Mouse (Mus musculus): ENCODE data around the gene Rbfox3.
A peak's percentile ranks its signal among the peaks of the same experiment; 100 is the strongest.

The Rbfox3 gene

DNA sequence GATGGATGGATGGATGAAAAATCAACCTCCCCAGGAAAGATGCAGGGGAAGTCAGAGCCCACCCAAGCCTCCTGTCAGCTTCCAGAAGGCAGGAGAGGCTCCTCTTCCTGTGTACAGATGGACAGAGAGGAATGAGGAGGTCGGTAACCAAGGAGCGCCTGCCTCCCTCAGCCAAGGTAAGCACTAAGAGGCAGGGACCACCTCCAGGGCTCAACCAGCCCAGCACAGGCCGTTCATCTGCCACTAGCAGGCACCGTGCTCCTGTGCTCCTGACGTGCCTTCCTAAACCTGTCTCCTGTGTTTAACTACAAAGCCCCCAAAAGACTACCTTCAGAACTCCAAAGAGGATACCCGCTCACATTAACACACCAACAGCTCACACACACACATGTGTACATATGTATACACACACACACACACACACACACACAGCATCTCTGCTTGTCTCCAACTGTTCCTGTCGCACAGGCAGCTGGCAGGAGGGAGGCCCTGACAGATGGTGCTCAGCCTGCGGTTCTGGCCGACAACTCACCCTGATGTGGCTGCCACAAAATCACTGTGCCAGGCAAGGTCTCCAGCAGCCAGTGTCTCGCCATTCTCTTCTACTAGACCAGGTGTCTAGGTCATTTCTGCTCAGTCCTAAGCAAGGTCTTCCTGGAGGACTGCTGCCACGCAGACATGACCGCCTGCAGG lies 151.0 kb downstream of the Rbfox3 start:
- DNase-seq (ENCODE audit: low spot score in 2 of 2): no peak

DNA sequence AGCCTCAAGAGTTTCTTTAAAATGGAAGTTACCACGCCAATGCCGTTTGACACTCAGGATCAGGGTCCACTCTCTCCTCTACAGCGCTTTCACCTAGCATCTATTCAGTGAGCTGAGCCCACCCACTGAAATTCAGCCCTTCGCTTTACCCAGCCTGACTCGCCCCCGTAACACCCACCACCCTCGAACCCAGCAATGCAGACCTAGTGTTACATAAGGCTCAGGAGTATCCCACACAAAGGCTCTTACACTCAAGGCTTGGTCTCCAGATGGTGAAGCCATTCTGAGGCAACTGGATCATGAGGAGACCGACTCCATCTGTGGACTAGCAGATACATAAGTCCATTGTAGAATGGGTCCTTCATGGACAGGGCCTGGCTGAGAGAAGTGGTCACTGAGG lies 152.2 kb downstream of the Rbfox3 start:
- no peak for DNase-seq (ENCODE audit: low spot score in 2 of 2)

DNA sequence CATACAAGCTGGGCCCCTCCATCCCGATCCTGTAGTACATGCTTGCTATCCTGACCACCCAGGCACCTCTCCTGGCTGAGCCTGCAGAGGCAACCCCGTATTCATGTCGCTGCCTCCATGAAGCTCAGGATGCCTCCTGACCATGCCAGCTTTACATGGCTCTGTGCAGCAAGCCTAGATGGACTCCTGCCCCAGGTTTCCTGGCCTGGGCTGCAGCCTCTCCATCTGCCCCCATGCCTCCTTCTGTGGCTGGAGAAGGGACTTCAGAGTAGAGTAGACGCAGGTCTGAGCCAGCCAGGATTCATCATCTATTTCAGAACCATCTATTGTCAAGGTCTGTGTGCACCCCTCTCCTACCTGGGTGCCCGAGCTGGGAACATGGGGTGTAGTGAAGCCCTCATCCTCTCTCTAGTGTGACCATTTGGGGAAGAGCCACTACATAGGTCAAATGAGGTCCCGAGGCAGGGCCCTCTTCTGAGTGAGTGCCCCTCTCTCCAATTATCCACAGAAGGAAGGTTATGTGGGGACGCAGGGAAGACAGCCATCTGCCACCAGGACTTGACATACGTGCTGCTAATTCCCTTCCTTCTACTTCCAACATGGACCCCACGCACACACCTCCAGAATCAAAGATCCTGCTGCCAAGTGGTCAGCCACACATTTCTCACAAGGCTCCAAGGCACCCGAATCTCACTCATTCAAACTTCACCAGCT lies 153.0 kb downstream of the Rbfox3 start:
- no peak for DNase-seq (ENCODE audit: low spot score in 2 of 2)

DNA sequence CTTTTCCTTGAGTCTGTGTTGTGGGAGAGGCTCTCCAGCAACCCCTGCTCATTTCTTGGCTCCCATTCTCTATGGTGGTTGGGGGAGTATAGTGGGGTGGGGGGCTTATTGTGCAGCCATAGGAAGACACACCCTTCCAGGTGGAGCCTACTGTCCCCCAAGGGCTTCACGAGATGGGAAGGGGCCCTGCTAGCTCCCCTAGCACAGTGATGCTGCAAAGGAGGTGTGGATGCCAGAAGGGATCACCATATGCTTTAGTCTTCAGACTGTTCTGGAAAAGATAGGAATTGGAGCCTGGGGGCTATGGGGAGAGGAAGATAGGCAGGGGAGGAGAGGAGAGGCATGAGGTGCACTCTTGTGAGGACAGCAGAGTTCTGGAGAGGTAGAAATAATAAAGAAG lies 153.9 kb downstream of the Rbfox3 start:
- DNase-seq (ENCODE audit: low spot score in 2 of 2): no peak

DNA sequence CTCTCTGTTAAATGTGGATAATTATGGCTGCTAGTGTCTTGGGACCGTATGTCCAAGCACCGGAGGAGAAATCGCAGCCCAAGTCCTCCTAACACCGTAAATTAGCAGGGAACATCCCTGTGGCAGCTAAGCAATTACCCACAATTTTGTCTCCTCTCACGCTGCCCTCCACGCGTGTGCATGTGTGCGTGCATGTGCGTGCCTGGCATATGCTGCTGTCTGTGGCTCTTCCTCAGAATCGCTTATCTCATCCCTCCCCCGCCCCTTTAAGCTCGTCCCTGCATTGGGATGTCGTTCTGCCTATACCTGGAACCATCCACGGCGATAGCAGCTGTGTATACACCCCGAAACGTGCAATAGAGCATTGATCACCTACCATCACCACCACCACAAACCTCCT lies 156.4 kb downstream of the Rbfox3 start:
- DNase-seq (ENCODE audit: low spot score in 2 of 2): no peak

DNA sequence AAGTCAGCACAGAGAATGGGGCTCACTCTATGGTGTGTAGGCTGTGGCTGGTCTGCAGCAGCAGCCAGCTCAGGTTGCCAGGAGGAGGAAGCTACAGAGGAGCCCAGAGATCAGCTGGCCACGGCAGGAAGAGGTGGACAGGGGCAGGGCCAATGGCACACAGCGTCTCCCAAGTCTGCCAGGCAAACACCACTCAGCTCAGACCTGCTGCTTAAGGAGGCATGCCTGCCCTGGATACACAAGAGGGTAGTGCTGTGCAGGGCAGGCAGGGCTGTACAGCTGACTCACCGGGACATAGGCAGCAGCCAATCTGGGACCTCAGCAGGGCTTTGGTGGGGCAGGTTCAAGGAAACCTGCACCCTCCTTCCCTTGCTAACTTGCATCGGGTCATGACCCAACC lies 156.9 kb downstream of the Rbfox3 start:
- DNase-seq (ENCODE audit: low spot score in 2 of 2): no peak

DNA sequence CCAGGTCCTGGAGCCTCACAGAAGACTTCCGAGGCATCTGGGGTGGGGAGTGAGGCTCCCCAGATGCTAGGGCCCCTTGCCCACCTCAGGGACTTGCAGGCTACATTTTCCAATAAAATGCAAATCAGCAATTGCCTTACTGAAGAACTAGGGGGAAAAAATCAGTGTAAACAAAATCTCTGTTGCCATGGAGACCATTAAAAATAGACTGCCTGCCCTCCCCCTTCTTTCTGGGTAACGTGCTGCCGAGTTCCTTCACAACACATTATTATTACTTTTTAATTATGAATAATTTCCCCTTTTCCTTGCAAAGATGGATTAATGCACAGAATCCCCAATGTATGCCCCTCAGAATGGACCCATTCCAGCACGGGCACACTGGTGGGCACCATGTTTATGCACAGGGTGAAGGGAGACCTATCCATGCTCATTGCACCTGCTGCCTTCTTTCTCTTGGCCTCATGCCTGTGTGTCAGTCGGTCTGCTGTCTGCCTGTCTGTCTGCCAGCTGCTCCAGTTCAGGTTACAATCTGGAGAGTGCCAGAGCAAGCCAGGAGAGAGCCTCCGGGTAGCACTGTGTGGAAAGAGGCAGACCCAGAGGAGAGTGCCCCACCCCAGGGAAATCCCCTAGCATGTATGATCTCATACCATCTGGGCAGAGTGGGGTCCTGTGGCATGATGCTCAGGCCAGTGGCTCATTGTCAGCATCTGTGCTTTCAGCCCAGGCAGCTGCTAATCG lies 159.3 kb downstream of the Rbfox3 start:
- no peak for DNase-seq (ENCODE audit: low spot score in 2 of 2)

DNA sequence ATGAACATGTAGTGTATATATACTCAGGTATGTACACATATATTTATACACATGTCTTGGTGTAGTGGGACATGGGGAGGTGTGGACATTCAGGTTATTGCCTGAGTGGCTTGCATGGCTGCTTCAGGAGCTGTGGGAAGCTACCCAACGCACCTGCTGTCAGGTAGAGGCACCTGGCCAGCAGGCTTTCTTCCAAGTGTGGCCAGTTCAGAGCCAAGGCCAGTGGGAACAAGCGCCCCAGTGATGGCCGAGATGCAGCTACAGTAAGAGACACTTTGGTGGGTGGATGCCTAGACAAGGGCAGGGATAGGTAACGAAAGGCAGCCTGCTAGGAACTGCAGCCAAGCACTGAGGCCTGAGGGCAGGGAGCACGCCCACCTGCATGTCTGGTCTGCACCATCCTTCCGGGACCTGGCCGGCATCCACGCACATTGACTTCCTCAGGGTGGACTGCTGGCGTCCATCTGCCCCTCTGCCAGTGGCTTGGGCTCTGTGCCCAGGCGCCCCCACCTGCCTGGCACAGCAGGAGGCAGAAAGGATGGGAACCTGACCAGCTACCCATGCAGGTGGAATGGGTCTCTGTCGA lies 160.6 kb downstream of the Rbfox3 start:
- DNase-seq (ENCODE audit: low spot score in 2 of 2): no peak

DNA sequence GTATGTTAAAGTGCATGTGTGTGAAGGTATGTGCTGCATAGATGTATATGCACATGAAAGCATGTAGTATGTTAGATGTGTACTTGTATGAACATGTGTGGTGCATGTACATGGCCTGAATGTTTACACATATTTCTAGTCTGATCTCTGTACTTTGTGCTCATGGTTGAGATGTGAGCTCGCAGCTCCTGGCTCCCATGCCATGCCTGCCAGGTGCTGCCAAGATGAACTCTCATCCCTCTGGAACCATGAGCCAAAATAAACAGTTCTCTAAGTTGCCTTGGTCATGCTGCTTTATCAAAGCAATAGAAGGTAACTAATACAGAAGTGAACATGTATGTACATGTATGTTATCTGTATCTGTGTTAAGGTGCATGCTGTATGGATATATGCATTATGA lies 161.9 kb downstream of the Rbfox3 start:
- no peak for DNase-seq (ENCODE audit: low spot score in 2 of 2)

DNA sequence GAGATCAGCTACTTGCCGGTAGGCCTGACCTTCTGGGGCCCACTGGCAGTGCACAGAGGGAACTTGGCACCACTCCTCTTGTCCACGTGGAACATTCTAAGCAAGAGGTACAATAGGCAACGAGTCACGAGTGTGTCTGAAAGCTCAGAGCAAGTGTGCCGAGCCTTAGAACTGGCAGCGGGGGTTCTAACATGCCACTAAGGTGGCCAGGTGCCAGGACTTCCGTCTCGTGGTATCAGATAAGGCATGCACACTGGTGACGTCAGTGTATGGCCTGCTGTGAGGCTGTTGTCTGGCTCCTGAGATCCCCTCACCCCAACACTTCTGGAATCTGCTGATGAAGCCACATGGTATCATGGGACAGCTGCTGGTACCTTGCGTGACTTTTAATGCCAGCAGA lies 162.8 kb downstream of the Rbfox3 start:
- DNase-seq (ENCODE audit: low spot score in 2 of 2): no peak

DNA sequence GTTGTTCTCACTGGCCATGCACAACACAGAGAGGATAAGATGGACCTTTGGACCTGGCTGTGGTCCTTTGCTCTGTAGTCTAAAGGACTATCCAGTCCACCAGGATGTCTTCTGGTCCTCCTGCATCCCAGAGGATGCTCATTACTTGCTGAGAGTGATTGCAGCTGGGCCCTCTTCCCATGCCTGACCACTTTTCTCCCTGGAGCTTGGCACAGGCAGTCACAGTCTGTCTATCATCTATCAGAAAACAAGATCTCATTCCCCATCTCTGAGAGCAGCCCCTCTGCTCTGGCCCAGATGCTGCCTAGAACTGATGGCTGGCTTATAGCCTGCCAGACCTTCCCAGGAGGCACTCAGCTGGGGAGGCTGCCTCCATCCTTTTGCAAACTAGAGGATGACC lies 166.1 kb downstream of the Rbfox3 start:
- no peak for DNase-seq (ENCODE audit: low spot score in 2 of 2)

DNA sequence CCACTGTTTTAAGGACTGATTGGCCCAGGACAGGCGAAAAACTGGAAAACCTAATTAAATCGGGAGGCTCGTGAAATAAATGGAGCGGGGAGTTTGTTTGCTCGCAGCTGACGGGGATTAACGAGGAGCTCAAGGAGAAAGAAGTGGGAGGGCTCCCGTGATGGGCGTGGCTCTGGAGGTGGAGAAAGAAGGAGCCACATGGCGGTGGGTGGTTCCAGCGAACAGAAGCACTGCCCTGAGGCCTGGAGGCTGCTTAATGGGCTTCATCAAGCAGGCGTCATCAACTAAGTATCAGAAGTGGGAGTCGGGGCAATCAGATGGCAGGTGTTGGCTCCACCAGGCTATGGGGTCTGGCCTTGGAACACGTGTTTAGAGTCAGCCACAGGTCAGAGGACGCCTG lies 166.6 kb downstream of the Rbfox3 start:
- no peak for DNase-seq (ENCODE audit: low spot score in 2 of 2)

DNA sequence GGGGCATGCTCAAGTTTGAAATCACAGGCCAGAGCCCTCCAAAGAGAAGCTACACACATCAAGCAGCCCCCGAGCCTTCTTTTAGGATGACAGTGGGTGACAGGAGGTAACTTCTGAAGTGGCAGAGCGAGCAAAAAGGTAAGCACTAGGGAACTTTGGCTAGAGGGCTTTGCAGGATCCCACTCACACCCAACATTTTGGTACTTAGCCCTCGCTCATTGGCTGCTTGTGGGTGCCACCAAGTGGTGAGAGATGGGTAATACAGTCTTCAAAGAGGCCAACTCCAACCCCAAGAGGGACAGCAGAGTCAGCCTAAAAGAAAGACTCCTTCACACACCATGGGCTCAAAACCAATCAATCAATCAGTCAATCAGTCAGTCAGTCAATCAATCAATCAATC lies 168.6 kb downstream of the Rbfox3 start:
- DNase-seq (ENCODE audit: low spot score in 2 of 2): no peak

DNA sequence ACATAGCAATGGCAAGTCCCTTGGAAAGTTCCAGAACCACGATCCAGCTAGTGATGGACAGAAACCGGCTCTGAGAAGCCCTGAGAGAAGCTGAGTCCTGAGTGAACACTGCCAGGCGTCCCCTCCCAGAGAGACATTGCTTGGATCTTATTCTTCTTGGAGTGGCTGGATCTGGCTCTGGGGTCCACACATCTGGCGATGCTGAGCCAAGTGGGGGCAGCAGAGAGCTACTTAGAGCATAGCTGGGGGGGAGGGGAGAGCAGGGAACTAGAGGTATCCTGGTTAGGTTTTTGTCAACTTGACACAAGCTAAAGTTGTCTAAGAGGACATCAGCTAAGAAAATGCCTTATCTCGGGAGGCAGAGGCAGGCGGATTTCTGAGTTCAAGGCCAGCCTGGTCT lies 170.1 kb downstream of the Rbfox3 start:
- no peak for DNase-seq (ENCODE audit: low spot score in 2 of 2)

DNA sequence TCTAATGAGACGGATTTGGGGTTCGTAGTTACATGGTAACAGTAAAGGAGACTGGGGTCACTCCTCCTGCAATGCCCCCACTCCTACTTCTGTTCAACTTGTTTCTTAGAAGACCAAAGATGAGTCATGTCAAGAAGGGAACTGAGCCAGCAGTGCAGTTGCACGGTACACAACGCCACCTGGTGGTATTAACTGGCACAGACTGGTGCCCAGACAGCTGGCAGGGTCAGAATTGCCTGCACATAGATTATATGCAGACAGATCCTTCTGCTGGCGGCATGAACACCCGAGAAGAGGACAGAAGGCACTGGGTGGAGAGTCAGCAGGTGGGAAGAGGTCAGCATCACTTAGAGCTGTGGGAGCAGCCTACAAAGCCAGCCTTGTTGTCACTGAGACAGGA lies 171.4 kb downstream of the Rbfox3 start:
- peak; percentile 58 to 73 for DNase-seq (ENCODE audit: low spot score in 2 of 2)

DNA sequence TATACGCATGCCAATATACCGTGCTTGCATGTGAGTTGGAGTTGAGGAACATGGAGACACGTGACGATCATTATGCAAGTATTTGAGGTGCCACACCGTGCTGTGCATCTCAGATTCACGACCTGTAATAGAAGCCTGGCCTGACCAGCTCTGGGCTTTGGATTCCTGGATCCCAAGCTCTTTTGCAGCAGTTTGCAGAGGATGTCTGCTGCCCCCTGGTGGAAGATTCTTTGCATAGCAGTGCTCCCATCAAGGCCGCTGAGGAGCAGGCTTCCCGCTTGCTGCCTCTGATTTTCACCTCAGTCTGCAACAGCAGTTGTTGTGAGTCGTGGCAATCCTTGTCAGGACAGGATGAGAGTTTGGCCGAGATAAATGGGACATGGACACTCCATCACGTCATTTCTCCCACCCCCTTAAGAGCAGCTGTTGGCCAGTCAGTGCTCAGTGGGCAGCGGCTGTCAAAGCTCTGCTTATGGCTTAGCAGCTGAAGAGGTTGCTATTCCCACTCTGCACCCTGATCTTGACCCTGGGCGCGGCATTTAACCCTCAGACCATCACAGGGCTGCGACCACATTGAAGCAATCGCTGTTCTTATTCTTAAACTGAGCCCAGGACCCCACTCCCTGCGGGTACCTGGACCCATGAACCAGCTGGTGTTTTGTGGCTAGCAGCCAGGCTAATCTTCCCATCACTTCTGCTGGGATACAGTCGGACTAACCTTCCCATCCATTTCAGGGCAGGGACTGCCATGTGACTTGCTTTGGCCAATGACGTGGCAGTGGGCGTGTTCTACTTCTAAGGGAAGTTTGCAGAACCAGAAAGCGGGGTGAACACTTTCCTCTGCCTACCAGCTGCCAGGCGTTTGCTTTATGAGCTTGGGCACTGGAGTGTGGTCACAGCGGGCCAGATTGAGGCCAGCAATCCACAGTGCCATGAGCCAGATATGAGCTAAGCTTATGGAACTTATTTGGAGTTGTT lies 172.3 kb downstream of the Rbfox3 start:
- peak; percentile 72 to 85 for DNase-seq (ENCODE audit: low spot score in 2 of 2)

DNA sequence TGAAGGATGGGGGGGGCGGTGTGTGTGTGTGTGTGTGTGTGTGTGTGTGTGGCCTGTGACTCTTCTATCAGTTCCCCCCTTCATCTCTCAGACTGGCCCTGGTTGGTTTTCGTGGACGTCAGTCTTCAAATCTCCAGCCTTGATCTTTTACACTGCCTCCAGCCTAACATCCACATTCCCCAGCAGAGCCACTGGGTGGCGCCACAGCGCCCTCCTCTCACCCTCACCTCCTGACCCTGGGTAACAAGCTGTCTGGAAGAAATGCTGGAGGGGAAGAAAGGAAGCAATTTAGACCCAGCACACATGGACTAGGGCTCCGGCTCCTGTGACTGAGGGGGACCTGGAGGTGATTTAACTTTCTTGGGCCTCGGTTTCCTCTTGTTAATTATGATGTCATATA lies 173.1 kb downstream of the Rbfox3 start:
- no peak for DNase-seq (ENCODE audit: low spot score in 2 of 2)

DNA sequence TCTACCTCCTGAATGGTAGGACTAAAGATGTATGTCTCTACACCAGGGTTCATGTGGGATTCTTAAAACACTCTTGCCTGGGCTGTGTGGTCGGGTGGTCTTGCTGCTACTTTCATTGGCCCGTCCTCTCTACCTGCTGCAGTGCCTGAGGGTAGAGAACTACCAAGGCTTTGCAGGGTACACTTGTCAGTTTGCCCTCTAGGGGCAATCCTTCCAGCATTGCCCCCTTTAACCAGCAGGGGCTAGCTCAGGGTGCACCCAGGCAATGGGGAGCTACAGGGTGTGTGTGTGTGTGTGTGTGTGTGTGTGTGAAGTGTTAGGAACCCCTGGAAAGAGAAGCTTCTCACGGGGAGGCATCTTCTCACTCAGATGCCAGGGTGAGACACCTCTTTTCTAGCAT lies 173.6 kb downstream of the Rbfox3 start:
- DNase-seq (ENCODE audit: low spot score in 2 of 2): no peak

DNA sequence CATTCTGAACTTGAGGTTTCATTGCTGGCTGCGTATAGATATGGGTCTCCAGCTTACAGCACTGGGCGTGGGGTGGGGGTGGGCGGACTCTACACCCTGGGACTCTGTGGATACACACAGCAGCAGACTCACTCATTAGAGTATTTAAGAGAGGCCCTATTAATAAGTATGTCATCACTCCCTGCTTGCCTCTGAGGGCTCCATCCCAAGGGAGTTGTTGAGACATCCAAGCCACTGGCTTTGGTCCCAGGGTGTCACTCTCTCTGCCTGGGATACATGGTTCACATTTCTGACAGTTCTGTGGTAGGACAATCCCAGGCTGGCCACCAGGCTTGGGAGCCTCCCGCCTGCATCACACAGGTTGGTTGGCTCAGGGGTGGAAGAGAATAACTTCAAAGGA lies 174.4 kb downstream of the Rbfox3 start:
- no peak for DNase-seq (ENCODE audit: low spot score in 2 of 2)

DNA sequence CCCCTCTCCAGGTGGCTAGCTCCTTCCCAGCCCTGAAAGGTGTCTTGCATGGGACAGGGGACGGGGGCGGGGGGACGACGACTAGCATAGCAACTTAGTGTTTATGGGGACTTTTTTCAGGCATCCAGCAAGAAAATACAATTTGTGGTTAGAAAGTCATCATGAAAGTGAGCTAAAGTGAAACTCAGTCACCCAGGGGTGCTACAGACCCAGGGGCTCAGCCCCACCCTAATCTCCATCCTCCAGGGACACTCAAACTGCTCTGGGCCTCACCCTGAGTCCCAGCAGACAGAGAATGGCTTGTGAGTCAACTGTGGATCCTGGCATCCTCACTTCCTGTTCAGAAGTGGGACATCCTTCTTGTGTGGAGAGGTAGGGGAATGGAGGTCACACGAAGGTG lies 179.7 kb downstream of the Rbfox3 start:
- DNase-seq (ENCODE audit: low spot score in 2 of 2): no peak

DNA sequence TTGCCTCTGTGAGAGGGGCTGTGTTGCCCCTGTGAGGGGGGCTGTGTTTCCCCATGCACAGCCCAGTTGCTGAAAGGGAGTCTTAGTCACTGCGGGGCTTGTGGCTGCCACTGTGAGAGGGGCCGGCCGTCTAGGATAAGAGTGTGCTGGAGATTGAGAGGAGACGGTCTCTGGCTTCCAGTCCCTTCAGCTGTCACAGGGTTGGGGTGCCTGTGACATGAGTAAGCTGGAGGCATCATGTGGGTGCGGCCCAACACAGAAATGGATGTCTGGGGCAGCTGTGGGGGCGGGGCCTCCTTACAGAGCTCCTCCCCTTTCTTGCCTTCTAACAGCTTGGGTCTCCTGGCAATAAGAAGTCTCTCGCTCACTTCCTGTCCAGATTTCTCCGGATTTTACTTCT lies 182.0 kb downstream of the Rbfox3 start:
- no peak for DNase-seq (ENCODE audit: low spot score in 2 of 2)

DNA sequence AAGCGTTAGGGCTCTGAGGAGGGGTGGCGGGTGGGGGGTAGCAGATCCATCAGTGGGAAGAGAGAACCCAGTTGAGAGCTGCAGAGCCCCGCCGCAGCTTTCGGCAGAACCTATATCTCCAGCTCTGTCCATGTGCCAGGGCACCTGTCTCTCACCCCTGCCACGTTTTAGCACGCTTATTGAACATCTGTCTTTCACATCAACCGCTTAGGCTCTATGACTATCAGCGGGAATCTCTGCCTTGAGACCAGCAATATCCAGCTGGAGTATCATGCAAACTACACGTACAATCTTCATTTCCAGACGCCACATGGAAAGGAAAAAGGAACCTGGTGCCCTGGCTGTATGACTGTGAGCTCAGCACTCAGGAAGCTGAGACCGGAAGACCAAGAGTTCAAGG lies 182.6 kb downstream of the Rbfox3 start:
- DNase-seq (ENCODE audit: low spot score in 2 of 2): no peak

Measured in frontal cortex, postnatal 25 days (tissue).